Mouse (Mus musculus): ENCODE measurements around the gene Gabarapl1.
"Not testable (repeated sequence)": the region's sequence is repeated elsewhere in the genome, so short reads cannot be mapped to it uniquely, and the experiment has no call there.

Gabarapl1 gene

GRCm38 (mm10) chr6:129532942-129533860 lies at the start of gene Gabarapl1:
Gene Gabarapl1, plus strand, starts transcription at chr6:129533160.
- DNase-seq (ENCODE audit: low spot score) = peak; percentile 77

GRCm38 (mm10) chr6:129494924-129495323 lies 38.0 kb upstream of the Gabarapl1 start:
- no peak for DNase-seq (ENCODE audit: low spot score)

DNA sequence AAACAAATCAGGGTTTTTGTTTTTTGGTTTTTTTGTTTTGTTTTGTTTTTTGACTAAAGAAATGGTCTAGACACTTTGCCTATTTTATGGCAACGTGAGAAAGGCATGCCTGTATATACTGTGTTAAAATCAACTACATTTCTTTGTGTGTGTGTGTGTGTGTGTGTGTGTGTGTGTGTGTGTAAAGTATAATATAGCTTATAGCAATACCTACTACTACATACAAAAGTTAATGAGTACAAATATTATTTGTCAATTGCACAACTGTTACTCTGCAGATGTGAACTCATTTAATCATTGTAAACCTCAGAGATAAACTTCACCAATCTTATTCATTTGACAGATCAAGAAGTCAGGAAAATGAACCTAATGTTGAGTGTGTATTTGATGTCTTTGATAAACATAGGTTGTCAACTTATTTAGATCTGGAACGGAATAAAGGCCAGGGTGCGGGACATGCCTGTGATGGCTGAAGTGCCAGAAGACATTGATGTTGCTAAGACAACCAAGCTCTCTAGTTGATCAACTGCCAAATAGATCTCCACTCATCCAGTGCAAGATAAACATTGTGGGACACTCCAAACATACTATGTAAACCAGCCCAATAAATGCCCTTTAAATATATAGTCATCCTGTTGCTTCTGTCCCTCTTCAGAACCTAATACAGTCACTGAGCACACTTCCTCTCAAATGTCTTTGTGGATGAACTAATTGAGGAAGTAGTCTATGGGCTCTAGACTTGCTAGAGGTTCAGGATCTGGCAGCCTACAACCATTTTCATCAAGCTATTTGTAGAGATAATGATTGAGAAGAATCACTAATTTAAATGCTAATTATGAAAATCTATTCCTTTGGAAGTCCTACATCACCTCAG lies 35.4 kb upstream of the Gabarapl1 start:
- DNase-seq (ENCODE audit: low spot score) = no peak

DNA sequence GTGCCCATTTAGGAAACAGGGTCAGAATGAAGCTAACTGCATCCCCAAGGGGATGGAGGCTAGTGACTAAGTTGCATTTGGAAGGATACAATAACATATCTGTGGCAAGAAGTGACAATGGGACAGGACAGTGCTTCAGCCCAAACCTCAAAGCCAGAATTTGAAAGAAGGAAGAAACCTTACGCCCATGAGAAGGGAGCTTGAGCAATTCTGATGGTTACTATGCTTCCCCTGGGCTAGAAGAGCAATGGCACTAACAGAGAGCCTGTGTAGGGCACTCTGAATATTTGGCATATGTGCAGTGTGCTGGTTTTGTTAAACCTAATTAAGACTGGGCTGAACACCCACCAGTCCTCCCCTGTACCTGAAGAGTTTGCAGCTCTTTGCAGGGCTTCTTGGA lies 33.4 kb upstream of the Gabarapl1 start:
- DNase-seq (ENCODE audit: low spot score) = not testable (repeated sequence)

DNA sequence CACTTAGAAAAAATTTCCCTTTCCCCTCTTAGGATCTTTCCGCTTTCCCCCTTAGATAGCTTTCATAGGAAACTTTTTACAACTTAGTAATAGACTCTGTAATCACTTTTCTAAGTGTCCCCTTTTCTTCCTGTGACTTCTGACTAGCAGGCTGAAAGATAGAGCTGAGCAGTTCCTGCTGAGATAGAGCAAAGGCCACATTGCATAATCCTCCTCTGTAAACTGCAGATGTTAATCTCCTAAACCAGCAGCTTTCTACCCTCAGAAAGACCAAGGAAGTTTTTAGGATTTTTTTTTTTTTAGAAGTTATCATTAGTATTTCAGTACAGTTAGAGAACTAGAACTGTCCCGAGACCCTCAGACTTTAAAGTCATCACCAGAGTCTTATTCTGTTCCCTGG lies 29.5 kb upstream of the Gabarapl1 start:
- no peak for DNase-seq (ENCODE audit: low spot score)

DNA sequence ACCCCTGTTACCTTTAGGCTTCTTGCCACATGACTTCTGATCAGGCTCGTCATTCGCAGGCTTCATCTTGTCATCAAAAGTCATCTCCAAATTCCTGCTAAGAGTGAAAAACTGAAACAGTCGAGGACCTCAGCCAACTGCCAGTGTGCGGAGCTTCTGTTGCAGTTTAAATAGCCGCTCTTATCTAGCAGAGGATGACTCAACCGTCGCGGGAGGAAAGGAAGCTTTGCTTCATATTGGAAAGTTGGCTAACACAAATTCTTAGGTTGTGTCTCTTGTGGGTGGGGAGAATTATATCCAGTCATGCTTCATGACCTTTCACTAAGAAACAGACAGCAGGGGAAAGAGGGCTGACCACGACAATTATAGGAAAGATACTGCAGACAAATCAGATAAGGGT lies 25.9 kb upstream of the Gabarapl1 start, which contains the start of gene Olr1:
Gene Olr1, minus strand, starts transcription at position 142 of the 400 bp plus-strand sequence.
- DNase-seq (ENCODE audit: low spot score) = no peak

- no peak for DNase-seq (ENCODE audit: low spot score)
Measured at GRCm38 (mm10) chr6:129510120-129510911, 22.6 kb upstream of the Gabarapl1 start.

GRCm38 (mm10) chr6:129512367-129512766 lies 20.6 kb upstream of the Gabarapl1 start, which contains the start of gene Tmem52b:
Gene Tmem52b, plus strand, starts transcription at chr6:129512555.
- DNase-seq (ENCODE audit: low spot score) = no peak

- no peak for DNase-seq (ENCODE audit: low spot score)
Measured at GRCm38 (mm10) chr6:129512868-129513267, 20.1 kb upstream of the Gabarapl1 start.

DNA sequence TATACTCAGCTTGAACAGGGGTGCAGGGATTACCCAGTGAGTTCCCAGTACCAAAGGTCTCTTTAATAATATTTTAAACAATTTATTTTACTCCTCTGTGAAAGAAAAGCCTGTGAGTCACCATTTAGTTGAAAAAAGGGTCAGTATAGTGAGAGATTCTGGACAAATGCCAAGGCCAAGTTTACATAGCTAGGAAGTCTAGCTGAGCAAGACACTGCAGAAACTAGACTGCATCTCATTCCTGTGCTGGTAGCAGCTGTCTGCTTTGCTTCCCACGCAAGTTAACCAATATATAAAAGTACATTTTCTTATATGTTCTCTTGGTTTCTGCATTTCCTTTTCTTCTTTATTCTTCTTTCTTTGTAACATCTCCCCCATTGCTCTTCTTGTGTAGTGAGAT lies 19.6 kb upstream of the Gabarapl1 start:
- no peak for DNase-seq (ENCODE audit: low spot score)

DNA sequence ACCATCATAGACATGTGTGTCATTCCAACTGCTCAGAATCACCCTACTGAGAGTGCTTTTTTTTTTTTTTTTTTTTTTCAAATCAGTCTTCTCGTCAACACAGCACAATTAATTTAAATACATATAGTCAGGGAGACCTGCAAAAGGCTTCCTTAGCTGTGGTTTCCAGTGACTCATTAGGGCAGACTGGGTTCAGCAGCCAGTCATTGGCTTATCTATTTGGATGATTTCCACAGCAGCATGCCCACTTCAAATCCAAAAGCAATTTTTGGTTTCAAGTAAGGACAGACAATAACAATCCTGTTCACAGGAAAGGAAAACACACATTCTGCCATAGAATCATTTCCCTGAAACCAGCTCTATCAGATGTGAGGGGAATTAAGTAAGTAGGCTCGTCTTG lies 18.6 kb upstream of the Gabarapl1 start:
- no peak for DNase-seq (ENCODE audit: low spot score)

GRCm38 (mm10) chr6:129515068-129515467 lies 17.9 kb upstream of the Gabarapl1 start:
- DNase-seq (ENCODE audit: low spot score) = no peak

- DNase-seq (ENCODE audit: low spot score) = no peak
Measured at GRCm38 (mm10) chr6:129516388-129516787, 16.6 kb upstream of the Gabarapl1 start.

- no peak for DNase-seq (ENCODE audit: low spot score)
Measured at GRCm38 (mm10) chr6:129517752-129518408, 15.1 kb upstream of the Gabarapl1 start.

GRCm38 (mm10) chr6:129526069-129526468 lies 6.9 kb upstream of the Gabarapl1 start:
- DNase-seq (ENCODE audit: low spot score) = no peak

- no peak for DNase-seq (ENCODE audit: low spot score)
Measured at GRCm38 (mm10) chr6:129527416-129527815, 5.5 kb upstream of the Gabarapl1 start.

DNA sequence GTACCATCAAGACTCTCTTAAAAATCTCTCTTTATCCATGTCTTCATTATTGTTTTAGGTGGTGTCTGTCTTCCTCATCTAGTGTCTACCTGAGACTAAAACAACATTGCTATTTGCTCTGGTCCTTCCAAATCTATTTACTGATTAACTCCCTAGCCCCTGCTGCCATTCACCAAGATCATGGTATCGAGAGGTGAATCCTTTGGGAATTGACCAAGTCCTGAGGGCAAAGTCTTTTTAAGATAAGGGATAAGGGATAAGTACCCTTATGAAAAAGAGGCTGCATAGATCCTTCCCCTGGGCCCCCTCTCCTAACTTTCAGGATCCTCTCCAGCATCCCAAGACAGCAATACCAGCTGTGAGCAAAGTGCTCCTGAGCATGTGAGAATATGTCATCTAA lies 3.4 kb upstream of the Gabarapl1 start:
- DNase-seq (ENCODE audit: low spot score) = no peak

- DNase-seq (ENCODE audit: low spot score) = no peak
Measured at GRCm38 (mm10) chr6:129530261-129530660, 2.7 kb upstream of the Gabarapl1 start.

DNA sequence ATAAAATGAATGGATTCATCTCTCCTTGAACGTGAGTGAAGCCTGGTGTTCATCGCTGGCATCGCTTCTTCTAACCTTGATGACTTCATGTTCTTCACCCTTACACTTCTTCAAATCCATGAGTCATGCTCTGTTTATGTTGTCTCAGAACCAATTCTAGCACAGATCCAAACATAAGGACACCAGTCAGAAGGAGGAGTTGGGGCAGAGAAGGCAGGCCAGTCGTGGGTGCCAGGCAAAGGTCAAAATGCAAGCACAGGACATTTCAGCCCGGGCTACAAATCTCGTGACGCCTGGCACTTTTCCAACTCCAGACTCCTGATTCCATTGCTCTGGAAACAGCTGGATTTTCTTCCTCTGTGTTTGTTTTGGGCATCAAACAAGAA lies 411 bp upstream of the Gabarapl1 start:
- peak; percentile 29 for DNase-seq (ENCODE audit: low spot score)

- DNase-seq (ENCODE audit: low spot score) = no peak
Measured at GRCm38 (mm10) chr6:129534057-129534456, 1.1 kb downstream of the Gabarapl1 start.

DNA sequence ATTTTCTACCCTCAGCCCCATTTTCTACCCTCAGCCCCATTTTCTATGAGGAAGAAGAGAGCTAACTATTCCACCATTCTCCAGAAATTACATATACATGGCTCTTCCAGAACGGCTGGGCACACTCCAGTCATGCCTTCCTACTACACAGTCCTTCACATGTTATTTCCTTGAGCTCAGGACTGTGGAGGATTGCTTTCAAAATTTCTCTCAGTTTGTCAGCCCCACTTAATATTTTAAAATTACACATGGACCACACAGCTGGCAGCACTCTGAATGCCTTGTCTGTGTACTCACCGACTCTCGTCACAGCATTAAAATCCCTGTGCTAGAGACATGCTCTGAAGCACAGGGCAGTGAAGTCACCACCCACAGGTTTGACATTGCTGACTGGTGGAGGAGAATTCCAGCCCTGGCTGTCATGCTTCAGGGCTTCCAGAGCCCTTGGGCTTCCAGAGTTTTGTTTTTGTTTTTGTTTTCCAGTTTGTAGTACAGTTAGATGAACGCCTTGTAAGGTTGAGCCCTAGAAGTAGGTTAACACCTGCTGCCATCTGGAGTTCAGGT lies 1.7 kb downstream of the Gabarapl1 start:
- DNase-seq (ENCODE audit: low spot score) = no peak

Measured in urinary bladder, postnatal 25 days (tissue).